Mouse (Mus musculus): ENCODE data around the gene Ctso.

GRCm38 (mm10) chr3:81889137-81889536 lies 43.3 kb upstream of the Ctso start:
- TF ChIP-seq POLR2A (IDR thresholded peaks at IDR 0.05; ENCODE audit: borderline replicate concordance, extremely low read depth, insufficient read depth, insufficient read length, poor library complexity, severe bottlenecking), result no peak
- TF ChIP-seq CTCF (IDR thresholded peaks at IDR 0.05; ENCODE audit: borderline replicate concordance, extremely low read depth, insufficient read depth, insufficient read length), result no peak
